Mouse (Mus musculus) heart, embryonic 14.5 days (tissue): ENCODE measurements at regions not wholly inside any gene's neighbourhood (a gene's known extent, or its start where the extent isn't known, plus 50 kb on each side); places are given as distances from the start of the nearest gene placed in this dataset.

Source experiments
- ATAC-seq: fragments of 200-750 bp; cut with Nextera tagmentation; 2 replicates; pipeline ENCODE4 v1.8.0; 2017; ENCODE audit warnings: low read depth, moderate TSS enrichment; ENCODE audit not compliant: insufficient number of reproducible peaks, insufficient read depth, low FRiP score
- H3K27ac ChIP-seq, 2 experiments: fragments of 200-500 bp in 1 of 2; fragments of 300-500 bp in 1 of 2; sonication (generic) in 1 of 2; replicated peaks in 1 of 2; 2 replicates each; pipeline ENCODE4 v1.5.1; 2012 to 2014; ENCODE audit warnings: low read depth in 2 of 2, low read length in 2 of 2, control low read depth in 1 of 2, mild to moderate bottlenecking in 1 of 2, mixed read lengths in 1 of 2; ENCODE audit not compliant: control insufficient read depth in 1 of 2, insufficient read depth in 1 of 2
- H3K27me3 ChIP-seq: fragments of 300-500 bp; sonication (generic); 2 replicates; pipeline ENCODE4 v1.6.1; 2014; ENCODE audit warnings: mild to moderate bottlenecking, low read length, control low read depth; ENCODE audit not compliant: control insufficient read depth, insufficient read depth
- H3K36me3 ChIP-seq: fragments of 300-500 bp; sonication (generic); 2 replicates; pipeline ENCODE4 v1.6.1; 2014; ENCODE audit warnings: mild to moderate bottlenecking, control low read depth, low read length, mixed read lengths; ENCODE audit not compliant: control insufficient read depth, insufficient read depth
- H3K4me1 ChIP-seq, 2 experiments: fragments of 200-500 bp in 1 of 2; fragments of 300-500 bp in 1 of 2; sonication (generic) in 1 of 2; 2 replicates each; pipeline ENCODE4 v1.6.1; 2012 to 2014; ENCODE audit warnings: low read length in 2 of 2, control low read depth in 1 of 2, mixed read lengths in 1 of 2; ENCODE audit not compliant: control insufficient read depth in 2 of 2, insufficient read depth in 2 of 2
- H3K4me2 ChIP-seq: fragments of 300-500 bp; sonication (generic); 2 replicates; pipeline ENCODE4 v1.6.1; 2014; ENCODE audit warnings: mild to moderate bottlenecking, low read length
- H3K4me3 ChIP-seq, 2 experiments: fragments of 200-500 bp in 1 of 2; fragments of 300-500 bp in 1 of 2; sonication (generic) in 1 of 2; 2 replicates each; pipeline ENCODE4 v1.5.1; 2012 to 2014; ENCODE audit warnings: low read length in 2 of 2, mild to moderate bottlenecking in 2 of 2, control low read depth in 1 of 2, low read depth in 1 of 2, moderate library complexity in 1 of 2; ENCODE audit not compliant: control insufficient read depth in 1 of 2, insufficient read depth in 1 of 2
- H3K9ac ChIP-seq: fragments of 300-500 bp; sonication (generic); 2 replicates; pipeline ENCODE4 v1.6.1; 2014; ENCODE audit warnings: mild to moderate bottlenecking, low read length
- H3K9me3 ChIP-seq: fragments of 300-500 bp; sonication (generic); 2 replicates; pipeline ENCODE4 v1.6.1; 2016; ENCODE audit warnings: low read length, control low read depth; ENCODE audit not compliant: control insufficient read depth
- WGBS: fragments of 180-500 bp; shearing (Covaris S2); extraction: QIAGEN DNeasy Blood & Tissue Kit; methylation state at CpG from one replicate; pipeline ENCODE4 v1.1.7; 2014; 5-methylcytosine and 5-hydroxymethylcytosine counted together

DNA sequence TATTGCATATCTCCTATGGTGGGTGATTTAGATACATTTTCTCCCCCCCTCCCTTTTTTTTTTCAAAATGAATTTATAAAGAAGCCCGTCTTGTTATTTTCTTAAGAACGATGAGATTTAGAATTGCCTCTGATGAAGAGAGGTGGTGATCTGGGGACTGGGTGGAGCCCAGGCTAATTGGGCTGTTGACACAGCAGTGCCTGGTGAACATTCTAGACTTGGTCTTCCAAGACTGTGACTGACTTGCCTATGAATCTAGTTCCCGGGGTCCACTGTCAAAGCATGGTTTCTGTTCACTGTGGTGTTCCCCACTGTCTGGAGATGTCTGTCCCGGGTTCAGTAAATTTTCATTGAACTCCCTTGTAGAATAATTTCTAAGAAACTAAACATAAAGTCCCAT lies 253.1 kb upstream of the Prickle1 start:
- Histone ChIP-seq H3K27me3 (no peaks in the 10 kb centered on the region), H3K9ac (no peak overlapping the region), H3K36me3 (no peaks in the 10 kb centered on the region), H3K4me2 (no peak overlapping the region), H3K9me3 (no peaks in the 10 kb centered on the region), H3K27ac (no peak overlapping the region), H3K4me1 (no peaks in the 10 kb centered on the region), H3K4me3 (no peak overlapping the region)
- ATAC-seq: no peak
- WGBS: 83% methylated on average over 4 of the region's 4 CpGs

DNA sequence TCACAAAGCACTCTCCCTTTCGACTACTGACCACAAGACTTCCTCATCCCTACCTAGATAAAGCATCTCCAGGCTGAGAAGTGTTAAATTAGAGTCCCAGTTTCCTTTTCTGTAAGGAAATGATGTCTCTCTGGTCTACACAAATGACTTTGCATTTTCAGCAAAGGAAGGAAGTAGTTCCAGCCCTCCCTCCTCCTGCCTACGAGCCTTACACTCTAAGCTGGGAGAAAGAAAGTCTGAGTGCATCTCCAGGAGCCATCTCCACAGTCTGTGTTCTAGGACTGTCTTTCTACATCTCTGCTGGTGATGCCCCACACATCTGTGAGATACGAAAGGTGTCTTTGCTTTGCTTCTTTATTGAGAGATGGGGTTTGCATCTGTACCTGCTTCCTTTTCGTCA lies 251.1 kb upstream of the Prickle1 start:
- H3K9ac ChIP-seq: no peak overlapping the region
- no peaks in the 10 kb centered on the region for H3K27me3 ChIP-seq
- no peaks in the 10 kb centered on the region for H3K36me3 ChIP-seq
- no peak for ATAC-seq
- H3K4me1 ChIP-seq: no peaks in the 10 kb centered on the region
- 0 out of 2 replicates have a peak, but pooled peaks cover 2% of the 10 kb centered on the region for H3K9me3 ChIP-seq
- no peak overlapping the region for H3K4me2 ChIP-seq
- no peak overlapping the region for H3K27ac ChIP-seq
- WGBS: 77% methylated on average over 4 of the region's 4 CpGs
- H3K4me3 ChIP-seq: no peak overlapping the region

DNA sequence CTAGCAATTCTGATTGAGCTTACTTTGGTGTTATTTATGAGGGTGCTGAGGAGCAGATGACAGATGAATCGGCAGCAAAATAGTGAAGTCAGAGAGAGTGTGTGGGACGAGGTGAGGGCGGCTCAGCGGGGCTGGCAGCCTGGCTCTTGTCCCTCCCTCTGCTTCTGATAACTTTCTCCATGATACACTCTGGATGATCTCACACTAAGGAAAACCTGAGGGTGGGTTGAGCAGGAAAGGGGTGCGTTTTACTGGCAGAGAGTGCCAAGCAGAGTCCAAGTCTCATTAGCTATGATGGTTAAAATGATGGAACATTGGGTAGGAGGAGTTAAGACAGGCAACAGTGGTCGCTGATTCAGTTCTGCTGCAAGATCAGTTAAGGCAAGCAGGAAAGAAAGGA lies 250.1 kb upstream of the Prickle1 start:
- H3K4me2 ChIP-seq: peak overlapping the region; percentile 27; the same call in 1 of the 2 replicates
- no peaks in the 10 kb centered on the region for H3K36me3 ChIP-seq
- no peaks in the 10 kb centered on the region for H3K4me1 ChIP-seq
- H3K4me3 ChIP-seq: no peak overlapping the region
- H3K9ac ChIP-seq: no peak overlapping the region
- 33% methylated on average over 6 of the region's 6 CpGs for WGBS
- no peaks in the 10 kb centered on the region for H3K27me3 ChIP-seq
- H3K9me3 ChIP-seq: 0 out of 2 replicates have a peak, but pooled peaks cover 2% of the 10 kb centered on the region
- no peak for ATAC-seq
- H3K27ac ChIP-seq: no peak overlapping the region

DNA sequence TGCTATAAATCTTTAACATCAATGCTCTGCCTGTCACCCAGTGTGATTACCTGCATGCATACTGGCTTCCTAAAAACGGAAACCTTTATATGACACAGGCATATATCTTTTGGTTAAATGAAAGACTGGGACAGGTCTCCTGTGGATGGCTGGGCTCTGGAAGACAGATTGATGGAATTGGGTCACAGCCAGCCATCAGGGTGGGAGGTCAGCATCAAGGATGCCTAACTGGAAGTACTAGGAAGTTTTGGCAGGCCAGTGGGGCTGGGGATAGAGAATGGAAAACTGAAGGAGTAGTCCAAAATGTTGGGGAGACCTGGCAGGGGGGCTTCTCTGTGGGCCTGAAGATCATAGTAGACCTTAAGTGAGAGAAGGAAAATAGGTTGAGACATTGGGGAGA lies 237.3 kb upstream of the Prickle1 start:
- Histone ChIP-seq H3K4me3 (no peak overlapping the region), H3K9ac (no peak overlapping the region), H3K27me3 (no peaks in the 10 kb centered on the region), H3K27ac (no peak overlapping the region; a peak in 1 of 4 replicates), H3K9me3 (no peaks in the 10 kb centered on the region), H3K36me3 (no peaks in the 10 kb centered on the region), H3K4me1 (peaks cover 10 to 17% of the 10 kb centered on the region in 2 experiments), H3K4me2 (peak overlapping the region; percentile 19; the same call in 1 of the 2 replicates)
- ATAC-seq: no peak
- WGBS: 79% methylated on average over 1 of the region's 1 CpGs

DNA sequence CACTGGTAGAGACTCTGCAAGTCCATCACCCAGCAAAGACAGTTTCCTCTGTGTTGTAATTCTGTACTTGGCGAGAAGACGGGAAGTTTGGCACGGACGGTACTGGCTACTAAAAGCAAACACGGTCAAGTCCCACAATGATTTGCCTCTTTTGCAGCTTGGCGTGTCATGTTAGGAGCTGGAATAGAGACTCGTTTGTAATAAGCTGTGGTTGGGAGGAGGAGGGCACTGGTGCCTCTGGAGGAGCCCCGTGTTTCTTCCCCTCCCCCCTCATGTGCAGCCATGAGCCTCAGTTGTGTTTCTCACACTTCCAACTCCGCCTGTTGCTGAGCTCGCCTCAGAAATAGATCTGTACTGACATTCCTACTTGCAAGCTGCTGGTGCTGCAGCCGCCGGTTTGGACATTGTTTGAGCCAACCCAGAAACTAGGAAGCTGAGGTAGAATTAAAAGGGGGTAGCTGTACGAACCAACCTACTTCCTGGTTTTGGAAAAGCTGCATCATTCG lies 236.8 kb upstream of the Prickle1 start:
- Histone ChIP-seq H3K9me3 (no peaks in the 10 kb centered on the region), H3K4me2 (peak overlapping the region; percentile 19; the same call in 1 of the 2 replicates), H3K9ac (no peak overlapping the region), H3K4me3 (no peak overlapping the region), H3K27me3 (no peaks in the 10 kb centered on the region), H3K36me3 (no peaks in the 10 kb centered on the region), H3K4me1 (peaks cover 10 to 17% of the 10 kb centered on the region in 2 experiments), H3K27ac (0 out of 4 replicates have a peak overlapping the region, but pooled peaks of 1 of the 2 experiments have one; percentile 6)
- no peak for ATAC-seq
- WGBS: 52% methylated on average over 14 of the region's 14 CpGs

DNA sequence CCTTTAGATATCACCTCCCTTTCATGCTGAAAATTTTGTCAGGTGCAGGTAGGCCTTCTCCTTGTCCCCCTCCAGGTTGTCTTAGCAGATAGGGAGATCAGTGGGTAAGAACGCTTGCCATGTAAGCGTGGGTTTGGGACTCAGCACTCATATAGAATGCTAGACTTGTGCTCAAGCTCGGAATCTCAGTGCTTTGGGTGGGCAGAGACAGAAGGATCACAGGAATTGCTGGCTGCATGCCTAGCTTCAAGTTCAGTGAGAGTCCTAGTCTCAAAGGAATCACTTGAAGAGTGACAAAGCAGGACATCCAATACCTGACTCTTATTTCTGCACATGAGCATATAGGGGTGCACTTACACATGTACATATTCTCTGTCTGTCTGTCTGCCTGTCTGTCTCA lies 235.5 kb upstream of the Prickle1 start:
- Histone ChIP-seq H3K4me1 (peaks cover 10 to 17% of the 10 kb centered on the region in 2 experiments), H3K4me3 (no peak overlapping the region), H3K9me3 (no peaks in the 10 kb centered on the region), H3K36me3 (no peaks in the 10 kb centered on the region), H3K27ac (no peak overlapping the region), H3K27me3 (no peaks in the 10 kb centered on the region), H3K4me2 (no peak overlapping the region), H3K9ac (no peak overlapping the region)
- WGBS: 72% methylated on average over 3 of the region's 3 CpGs
- no peak for ATAC-seq

DNA sequence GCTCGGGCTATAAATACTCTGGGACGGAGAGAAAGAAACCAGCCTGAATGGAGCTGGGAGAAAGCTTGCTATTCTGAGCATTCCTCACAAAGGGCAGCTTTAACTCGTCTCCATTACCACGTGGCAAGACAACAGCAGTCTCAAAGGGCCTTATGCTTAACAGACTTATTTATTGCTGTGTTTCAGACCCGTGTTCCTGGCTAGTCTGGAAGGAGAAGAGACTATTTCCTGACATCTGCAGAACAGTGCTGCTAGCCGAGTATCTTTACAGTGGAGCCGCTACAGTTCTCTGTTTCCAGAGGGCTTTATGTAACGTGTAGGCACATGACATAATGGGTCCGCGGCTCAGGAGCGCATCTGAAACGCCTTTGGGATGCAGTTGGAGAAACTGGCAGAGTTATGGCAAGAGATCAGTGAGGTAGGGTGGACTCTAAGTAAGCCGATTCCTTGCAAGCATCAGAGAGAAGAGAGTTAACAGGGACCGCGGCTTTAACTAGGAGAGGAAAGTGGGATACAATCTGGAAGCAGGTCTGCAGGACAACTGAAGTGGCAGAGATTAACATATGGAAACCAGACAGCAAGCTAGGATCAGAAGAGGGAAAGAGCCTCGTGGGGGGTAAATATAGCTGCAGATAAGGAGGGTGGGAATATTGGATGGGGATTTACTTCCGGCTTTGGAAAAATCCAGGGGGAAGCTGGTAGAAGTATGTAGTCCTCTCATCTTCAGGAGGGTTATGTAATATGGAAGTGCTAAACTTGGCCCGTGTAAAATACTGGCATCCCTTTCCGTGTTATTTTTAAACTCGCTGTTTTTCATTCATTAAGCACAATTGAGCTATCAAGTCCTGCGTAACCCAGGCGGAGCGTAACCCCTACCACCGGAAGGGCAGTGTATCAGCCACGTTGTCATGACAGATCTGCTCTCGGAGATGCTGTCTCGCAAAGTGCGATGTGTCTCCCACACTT lies 229.3 kb upstream of the Prickle1 start:
- Histone ChIP-seq H3K4me2 (peak overlapping the region; percentile 65), H3K27ac (peak overlapping the region; percentile 59 to 71), H3K9ac (peak overlapping the region; percentile 63), H3K4me1 (peaks cover 2 to 15% of the 10 kb centered on the region in 2 experiments), H3K36me3 (no peaks in the 10 kb centered on the region), H3K9me3 (no peaks in the 10 kb centered on the region), H3K27me3 (no peaks in the 10 kb centered on the region), H3K4me3 (peak overlapping the region; percentile 26 to 27)
- 21% methylated on average over 28 of the region's 28 CpGs for WGBS
- peak; percentile 72 for ATAC-seq
